Mouse (Mus musculus) liver, postnatal 0 days (tissue): ENCODE results near the gene Tmem94. TPM values are rescaled to one million over a fixed set of nuclear protein-coding genes. Genes with fewer than 3 reads are reported as not detected.
A peak's percentile ranks its signal among the peaks of the same experiment; 100 is the strongest.

Experiments
- ATAC-seq: fragments of 200-750 bp; cut with Nextera tagmentation; 2 replicates; pipeline ENCODE4 v1.8.0; 2017; ENCODE audit warnings: mild to moderate bottlenecking, moderate library complexity
- DNase-seq: peaks from one replicate; pipeline ENCODE4 v3.0.0-alpha.2; 2016
- H3K27ac ChIP-seq: fragments of 300-500 bp; sonication (generic); 2 replicates; pipeline ENCODE4 v1.5.1; 2014; ENCODE audit warnings: antibody characterized with exemption, moderate library complexity, mild to moderate bottlenecking, low read depth
- H3K27me3 ChIP-seq: fragments of 300-500 bp; sonication (generic); 2 replicates; pipeline ENCODE4 v1.6.1; 2014; ENCODE audit warnings: low read length, control low read depth, mixed read lengths; ENCODE audit not compliant: insufficient read depth
- H3K36me3 ChIP-seq: fragments of 300-500 bp; sonication (generic); replicated peaks from 2 replicates; pipeline ENCODE4 v1.6.1; 2014; ENCODE audit warnings: mild to moderate bottlenecking, control low read depth, low read length, moderate library complexity, mixed read lengths; ENCODE audit not compliant: insufficient read depth
- H3K4me1 ChIP-seq: fragments of 300-500 bp; sonication (generic); 2 replicates; pipeline ENCODE4 v1.6.1; 2014; ENCODE audit warnings: antibody characterized with exemption, mild to moderate bottlenecking, control low read depth; ENCODE audit not compliant: insufficient read depth
- H3K4me2 ChIP-seq: fragments of 300-500 bp; sonication (generic); 2 replicates; pipeline ENCODE4 v1.6.1; 2014; ENCODE audit warnings: low read depth, mild to moderate bottlenecking, low read length, moderate library complexity, mixed read lengths
- H3K4me3 ChIP-seq: fragments of 300-500 bp; sonication (generic); 2 replicates; pipeline ENCODE4 v1.5.1; 2014; ENCODE audit warnings: low read depth, low read length
- H3K9ac ChIP-seq: fragments of 300-500 bp; sonication (generic); replicated peaks from 2 replicates; pipeline ENCODE4 v1.6.1; 2014; ENCODE audit warnings: mild to moderate bottlenecking, moderate library complexity
- H3K9me3 ChIP-seq: fragments of 300-500 bp; sonication (generic); 2 replicates; pipeline ENCODE4 v1.6.1; 2016; ENCODE audit warnings: mild to moderate bottlenecking, control low read depth, low read length, mixed read lengths
- CTCF ChIP-seq: sonication (generic); IDR thresholded peaks from 2 replicates; pipeline ENCODE4 v1.5.1; 2016; ENCODE audit warnings: antibody characterized with exemption, low read depth
- EP300 ChIP-seq: IDR thresholded peaks from 2 replicates; pipeline ENCODE4 v1.6.1; 2016; ENCODE audit warnings: antibody characterized with exemption, low read depth, mild to moderate bottlenecking
- WGBS: fragments of 180-500 bp; shearing (Covaris S2); extraction: QIAGEN DNeasy Blood & Tissue Kit; methylation state at CpG from one replicate; pipeline ENCODE4 v1.1.7; 2014; ENCODE audit not compliant: insufficient replicate concordance; 5-methylcytosine and 5-hydroxymethylcytosine counted together
- polyA plus RNA-seq: library from polyadenylated mRNA; unstranded; fragments of >200 nt; fragmentation: Nextera tagmentation; extraction: Ambion mirVana; gene quantifications from 2 replicates; pipeline ENCODE4 v1.2.1, GENCODE M21; 2015

The Tmem94 gene
- polyA plus RNA-seq, 1 experiment from 2014 or later, result 4.1 TPM

GRCm38 (mm10) chr11:115836656-115837395 lies 71.6 kb downstream of the Tmem94 start:
- H3K4me2 ChIP-seq, result no peak overlapping the region
- ATAC-seq (no peak), DNase-seq (no peak)
- H3K9me3 ChIP-seq, result no peaks in the 10 kb centered on the region
- TF ChIP-seq EP300 (no peak), CTCF (no peak)
- 62% methylated on average over 11 of the region's 11 CpGs for WGBS
- H3K4me1 ChIP-seq, result peaks cover 30% of the 10 kb centered on the region
- H3K27ac ChIP-seq, result no peak overlapping the region
- H3K9ac ChIP-seq, result no peak overlapping the region
- no peaks in the 10 kb centered on the region; the same call in 1 of the 2 replicates for H3K36me3 ChIP-seq
- H3K4me3 ChIP-seq, result no peak overlapping the region
- H3K27me3 ChIP-seq, result no peaks in the 10 kb centered on the region

- DNase-seq (no peak), ATAC-seq (no peak)
- 87% methylated on average over 22 of the region's 22 CpGs for WGBS
- Histone ChIP-seq H3K36me3 (no peaks in the 10 kb centered on the region; the same call in 1 of the 2 replicates), H3K27ac (no peak overlapping the region), H3K9me3 (no peaks in the 10 kb centered on the region), H3K9ac (no peak overlapping the region), H3K4me3 (no peak overlapping the region), H3K4me1 (peaks cover 36% of the 10 kb centered on the region), H3K4me2 (no peak overlapping the region), H3K27me3 (no peaks in the 10 kb centered on the region)
- TF ChIP-seq EP300 (no peak), CTCF (no peak)
Measured at GRCm38 (mm10) chr11:115837606-115838345, 72.5 kb downstream of the Tmem94 start.

- TF ChIP-seq EP300 (no peak), CTCF (no peak)
- Histone ChIP-seq H3K27ac (no peak overlapping the region), H3K4me2 (no peak overlapping the region), H3K4me1 (peaks cover 34% of the 10 kb centered on the region), H3K36me3 (no peaks in the 10 kb centered on the region; the same call in 1 of the 2 replicates), H3K9ac (no peak overlapping the region), H3K9me3 (no peaks in the 10 kb centered on the region), H3K27me3 (no peaks in the 10 kb centered on the region), H3K4me3 (no peak overlapping the region)
- DNase-seq (no peak), ATAC-seq (no peak)
- WGBS, result 32% methylated on average over 4 of the region's 4 CpGs
Measured at GRCm38 (mm10) chr11:115838895-115839311, 73.7 kb downstream of the Tmem94 start.

- 62% methylated on average over 3 of the region's 3 CpGs for WGBS
- no peak for DNase-seq
- H3K9ac ChIP-seq, result no peak overlapping the region
- no peaks in the 10 kb centered on the region for H3K27me3 ChIP-seq
- peaks cover 2% of the 10 kb centered on the region for H3K36me3 ChIP-seq
- no peak overlapping the region for H3K4me2 ChIP-seq
- no peak for TF ChIP-seq EP300
- TF ChIP-seq CTCF, result no peak
- ATAC-seq, result no peak
- 0 out of 2 replicates have a peak overlapping the region, but pooled peaks have one; percentile 24 for H3K27ac ChIP-seq
- no peak overlapping the region for H3K4me3 ChIP-seq
- peaks cover 32% of the 10 kb centered on the region for H3K4me1 ChIP-seq
- no peaks in the 10 kb centered on the region for H3K9me3 ChIP-seq
Measured at GRCm38 (mm10) chr11:115839732-115840131, 74.5 kb downstream of the Tmem94 start.

GRCm38 (mm10) chr11:115841044-115841443 lies 75.8 kb downstream of the Tmem94 start:
- no peak overlapping the region for H3K4me3 ChIP-seq
- peak; percentile 47 for TF ChIP-seq CTCF
- TF ChIP-seq EP300, result no peak
- no peak overlapping the region for H3K9ac ChIP-seq
- H3K27ac ChIP-seq, result peak overlapping the region; percentile 11; the same call in 1 of the 2 replicates
- H3K4me1 ChIP-seq, result peaks cover 32% of the 10 kb centered on the region
- ATAC-seq (no peak), DNase-seq (no peak)
- no peaks in the 10 kb centered on the region; the same call in 1 of the 2 replicates for H3K9me3 ChIP-seq
- H3K36me3 ChIP-seq, result peaks cover 15% of the 10 kb centered on the region
- no peaks in the 10 kb centered on the region for H3K27me3 ChIP-seq
- H3K4me2 ChIP-seq, result no peak overlapping the region
- WGBS, result 79% methylated on average over 6 of the region's 6 CpGs

GRCm38 (mm10) chr11:115841961-115842550 lies 76.8 kb downstream of the Tmem94 start:
- TF ChIP-seq CTCF, result no peak
- 0 out of 2 replicates have a peak, but pooled peaks have one; percentile 24 for TF ChIP-seq EP300
- peak; percentile 81 for ATAC-seq
- Histone ChIP-seq H3K4me2 (peak overlapping the region; percentile 1; the same call in 1 of the 2 replicates), H3K27me3 (no peaks in the 10 kb centered on the region), H3K27ac (peak overlapping the region; percentile 76), H3K4me1 (peaks cover 32% of the 10 kb centered on the region), H3K9ac (peak overlapping the region; percentile 26; the same call in 1 of the 2 replicates), H3K36me3 (peaks cover 20% of the 10 kb centered on the region), H3K9me3 (no peaks in the 10 kb centered on the region; the same call in 1 of the 2 replicates), H3K4me3 (no peak overlapping the region)
- peak; percentile 69 for DNase-seq
- 44% methylated on average over 6 of the region's 6 CpGs for WGBS
